Mouse (Mus musculus) CH12F3 (cell line): ENCODE results near the gene Tmem26.

Source experiments
- in situ Hi-C: fragments of 300-500 bp; cut with MboI; formaldehyde crosslinking; loops from 2 replicates; pipeline ENCODE4 v1.14.3; 2020; ENCODE audit warnings: low sequenced_read_pairs

Gene Tmem26

DNA sequence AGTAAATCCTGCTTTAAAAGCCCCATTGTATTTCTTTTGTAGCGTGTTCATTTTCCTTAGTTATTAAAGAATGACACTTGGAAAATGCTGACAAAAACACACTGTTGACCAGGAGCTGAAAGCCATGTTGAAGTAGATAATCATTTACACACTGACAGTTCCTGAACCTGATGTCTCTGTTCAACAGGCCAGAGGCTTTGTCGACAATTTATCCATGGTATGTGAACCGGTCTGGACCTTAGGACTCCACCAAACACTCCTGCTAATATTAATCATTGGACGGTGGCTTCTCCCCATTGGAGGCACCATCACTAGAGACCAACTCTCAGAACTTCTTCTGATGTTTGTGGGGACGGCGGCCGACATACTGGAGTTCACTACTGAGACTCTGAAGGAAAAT lies 27.5 kb downstream of the Tmem26 start:
- in situ Hi-C loops, result no loop called here

DNA sequence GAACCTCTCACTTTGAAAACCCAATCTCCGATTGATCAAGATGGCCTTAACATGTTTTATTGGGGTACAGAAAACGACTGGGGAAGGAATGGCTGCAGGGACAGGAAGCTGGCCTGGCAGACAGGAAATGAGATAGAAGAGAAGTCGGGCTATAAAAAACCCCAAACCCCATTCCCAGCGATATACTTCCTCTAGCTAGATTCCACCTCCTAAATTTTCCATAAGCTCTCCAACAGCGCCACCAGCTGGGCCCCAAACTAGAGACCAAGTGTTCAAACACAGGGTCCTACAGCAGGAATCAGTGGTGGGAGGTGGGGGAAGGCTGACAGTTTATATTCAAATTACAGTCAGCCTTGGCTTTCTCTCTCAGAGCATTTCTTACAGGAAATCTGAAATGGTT lies 35.8 kb downstream of the Tmem26 start:
- in situ Hi-C loops, result no loop called here

DNA sequence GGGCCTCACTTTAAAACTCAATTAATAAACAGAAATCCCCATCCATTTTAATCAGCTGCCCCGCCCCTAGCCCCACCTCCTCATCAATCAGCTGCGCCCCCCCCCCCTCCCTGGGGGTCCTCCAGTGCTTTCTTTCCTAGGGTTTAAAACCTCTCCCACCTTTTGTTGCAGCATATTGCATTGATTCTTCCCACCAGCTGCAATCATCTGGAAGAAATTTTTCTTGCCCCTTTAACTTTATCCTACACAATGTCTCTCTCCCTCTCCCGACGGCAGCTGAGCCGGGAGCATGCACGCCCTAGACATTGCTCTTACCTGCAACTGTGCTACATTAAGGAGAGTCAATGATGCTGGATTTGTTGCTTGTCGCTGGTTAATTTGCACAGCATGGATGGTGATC lies 36.3 kb downstream of the Tmem26 start:
- in situ Hi-C loops, result no loop called here

DNA sequence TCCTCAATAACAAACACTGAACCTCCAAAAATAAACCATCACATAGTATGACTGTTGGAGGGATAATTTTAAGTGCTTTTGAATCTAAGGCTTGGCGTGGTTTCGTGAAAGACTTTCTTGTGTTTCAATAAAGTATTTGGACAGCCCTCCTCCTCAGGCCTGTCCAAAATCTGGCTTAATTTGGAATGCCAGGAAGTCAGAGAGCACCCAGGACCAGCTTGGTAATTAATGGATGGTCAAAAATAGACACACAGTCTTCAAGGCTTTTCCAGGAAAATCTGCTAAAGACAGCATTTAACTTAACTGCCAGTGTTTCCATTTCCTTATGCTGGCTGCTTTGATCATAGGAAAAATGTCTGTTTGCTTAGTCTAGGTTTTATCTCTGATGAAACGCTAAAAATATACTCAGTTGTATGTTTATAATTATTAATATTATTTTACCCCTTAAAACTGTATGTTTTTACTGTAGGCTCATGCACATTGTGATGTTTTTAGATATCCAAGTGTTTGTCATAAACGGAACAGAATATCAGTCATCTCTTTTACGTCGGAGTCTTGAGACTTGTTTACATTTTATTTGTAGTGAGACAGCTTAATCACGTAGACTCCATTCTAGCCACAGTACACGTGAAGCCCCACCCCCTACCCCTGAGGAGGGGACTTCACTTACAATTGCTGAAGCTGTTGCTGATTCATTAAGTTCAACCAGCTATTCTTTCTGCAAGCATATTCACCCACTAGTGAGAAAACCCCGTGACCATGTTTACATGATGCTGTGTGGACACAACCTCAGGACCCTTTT lies 57.8 kb downstream of the Tmem26 start:
- in situ Hi-C loops, result no loop called here

DNA sequence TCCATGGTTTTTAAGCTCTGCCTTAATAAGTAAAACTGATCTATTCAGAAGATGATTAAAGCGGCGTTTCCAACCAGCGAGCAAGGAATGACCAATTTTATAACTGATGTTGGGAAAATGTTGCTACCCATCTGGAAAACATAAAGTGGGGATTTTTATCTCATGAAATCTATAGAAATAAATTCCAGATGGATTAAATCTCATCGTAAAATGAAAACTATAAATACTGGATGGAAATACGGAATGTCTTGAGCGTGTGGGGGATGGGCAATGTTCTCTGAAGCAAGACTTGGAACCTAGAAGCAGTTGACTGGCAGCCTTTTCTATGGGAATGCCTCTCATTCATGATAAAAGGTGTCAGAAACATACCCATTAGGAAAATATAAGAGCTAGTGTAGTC lies 59.3 kb downstream of the Tmem26 start:
- in situ Hi-C loops, result no loop called here

DNA sequence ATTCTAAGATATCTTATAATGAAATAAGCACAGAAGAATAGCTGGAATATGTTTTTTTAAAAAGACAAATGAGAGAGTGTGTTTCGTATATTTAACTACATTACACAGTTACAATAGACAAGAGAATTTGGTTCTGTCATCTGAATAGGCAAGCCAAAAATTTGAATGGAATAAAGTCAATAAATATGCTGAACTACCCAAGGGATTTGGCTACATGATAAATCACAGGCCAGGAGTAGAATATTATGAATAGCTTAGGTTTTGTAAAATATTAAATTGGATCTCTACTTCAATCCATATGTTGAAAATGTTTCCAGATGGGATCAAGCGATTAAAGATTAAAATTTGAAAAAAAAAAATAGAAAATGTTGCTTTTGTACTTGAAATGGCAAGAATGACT lies 60.4 kb downstream of the Tmem26 start:
- in situ Hi-C loops, result no loop called here

DNA sequence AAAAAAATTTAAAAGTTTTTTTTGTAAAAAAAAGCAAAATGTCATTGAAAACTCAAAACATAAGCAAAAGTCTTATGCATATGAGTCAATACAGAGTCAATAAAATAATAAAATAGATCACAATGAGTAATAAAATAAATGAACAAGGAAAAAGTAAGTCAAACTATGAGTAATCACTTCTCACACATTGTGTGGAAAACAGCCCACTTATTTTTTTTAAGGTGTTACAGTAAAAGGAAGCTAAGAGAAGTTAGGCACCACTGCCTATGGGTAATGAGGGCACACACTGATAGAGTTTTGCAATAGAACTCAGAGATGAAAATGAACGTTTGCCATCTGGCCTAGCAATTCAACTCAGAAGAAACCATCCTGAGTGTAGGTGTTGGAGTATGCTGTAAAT lies 61.0 kb downstream of the Tmem26 start:
- in situ Hi-C loops, result no loop called here

DNA sequence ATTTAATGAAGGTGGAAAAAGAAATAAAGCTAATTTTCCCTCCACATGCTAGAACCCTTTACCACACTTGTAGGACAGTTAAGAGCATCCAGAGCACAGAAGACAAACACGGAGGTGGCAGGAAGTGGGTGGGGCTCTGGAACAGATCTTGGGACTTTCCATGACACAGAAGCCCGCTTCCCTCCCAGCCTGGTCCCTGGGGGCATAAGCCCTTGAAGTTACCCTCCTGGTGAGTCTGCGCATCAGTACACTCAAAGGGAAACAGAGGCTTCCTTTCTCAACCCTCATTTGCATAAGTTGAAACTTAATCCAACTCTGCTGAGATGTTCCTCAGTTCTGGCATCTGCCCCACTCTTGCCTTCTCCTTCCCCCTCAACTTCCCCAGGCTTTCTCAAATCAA lies 72.0 kb downstream of the Tmem26 start:
- in situ Hi-C loops, result no loop called here

DNA sequence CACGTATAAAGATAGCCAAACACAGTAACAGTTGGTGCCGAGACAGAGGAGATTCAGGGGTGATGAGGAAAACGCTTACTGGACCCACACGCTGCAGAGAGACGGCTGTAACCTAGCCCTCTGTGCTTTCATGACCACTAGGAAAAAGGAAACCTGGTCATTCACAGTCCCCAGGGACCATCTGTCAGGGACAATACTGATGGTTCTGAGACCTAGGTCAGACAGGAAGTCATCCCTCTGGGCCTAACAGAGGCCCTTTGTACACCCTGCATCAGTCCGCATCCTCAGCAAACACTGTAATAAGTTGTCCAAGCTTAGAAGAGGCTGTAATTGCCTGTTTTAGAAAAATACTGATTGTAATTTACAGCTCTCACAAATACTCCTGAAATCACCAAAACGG lies 76.4 kb downstream of the Tmem26 start:
- in situ Hi-C loops, result no loop called here

DNA sequence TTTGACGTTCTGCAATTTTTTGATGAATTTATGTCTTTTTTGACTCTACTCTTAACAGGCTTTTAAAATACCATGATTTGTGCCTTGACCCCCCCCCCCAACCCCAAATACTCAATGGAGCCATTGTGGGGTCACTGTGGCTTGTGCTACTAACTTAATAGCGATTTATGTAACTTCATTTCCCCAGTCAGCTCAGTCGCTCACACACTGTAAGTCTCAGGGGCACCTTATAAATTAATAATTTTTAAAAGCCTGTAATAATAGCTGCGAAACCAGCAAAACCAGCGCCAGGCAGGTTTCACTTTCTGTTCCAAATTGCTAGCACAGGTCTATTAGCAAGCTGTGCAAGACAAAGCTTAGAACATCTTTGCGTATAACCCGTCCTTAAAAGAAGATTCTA lies 76.9 kb downstream of the Tmem26 start:
- in situ Hi-C loops, result no loop called here

DNA sequence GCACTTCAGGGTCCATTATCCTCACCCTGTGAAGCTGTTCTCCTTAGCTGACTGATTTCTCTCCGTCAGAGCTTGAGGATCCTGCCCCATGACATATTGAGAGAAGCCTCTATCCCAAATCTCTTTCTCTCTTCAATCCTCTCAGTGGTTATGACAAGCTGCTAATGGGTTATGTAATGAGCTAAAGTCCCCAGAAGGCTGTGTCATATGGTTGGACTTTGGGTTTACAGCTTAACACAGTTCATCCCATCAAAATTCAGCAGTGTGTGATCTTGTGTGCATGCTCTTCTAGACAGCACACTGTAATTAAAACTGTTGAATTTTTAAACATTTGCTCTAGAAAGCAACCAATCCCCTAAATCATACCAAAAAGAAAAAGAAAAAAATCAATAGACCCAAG lies 82.9 kb downstream of the Tmem26 start:
- in situ Hi-C loops, result no loop called here

DNA sequence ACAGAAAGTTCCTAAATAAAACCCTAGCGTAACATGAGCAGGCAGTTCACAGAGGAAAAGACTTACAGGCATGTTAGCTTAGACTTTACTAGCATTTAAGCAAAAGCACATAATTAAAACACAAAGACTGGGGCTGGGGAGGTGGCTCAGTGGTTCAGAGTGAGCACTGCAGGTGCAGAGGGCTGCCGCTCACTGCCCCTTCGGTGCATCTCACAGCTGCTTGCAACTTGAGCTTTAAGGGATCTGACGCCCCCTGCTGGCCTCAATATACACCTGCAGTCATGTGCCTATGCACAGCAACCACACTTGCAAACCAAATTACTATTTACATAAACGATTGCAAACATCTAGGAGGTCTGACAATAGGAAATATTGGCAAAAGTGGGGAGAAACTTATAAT lies 87.5 kb downstream of the Tmem26 start:
- in situ Hi-C loops, result no loop called here

DNA sequence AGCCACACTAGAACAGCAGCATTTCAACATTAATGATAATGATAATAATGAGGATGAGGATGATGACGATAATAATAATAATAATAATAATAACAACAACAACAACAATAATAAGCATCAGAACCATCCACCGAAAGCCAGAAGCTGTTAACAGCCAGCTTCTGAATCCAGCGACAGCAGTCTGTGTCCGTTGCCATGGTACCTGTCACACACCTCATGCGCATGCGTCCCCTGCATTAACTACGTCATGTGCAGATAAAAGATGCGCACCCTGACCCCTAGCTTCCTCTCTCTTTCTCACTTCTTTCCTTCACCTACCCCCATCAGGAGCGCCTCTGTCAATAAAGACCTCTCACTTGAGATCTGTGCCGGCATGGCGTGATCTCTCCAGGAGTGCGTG lies 89.3 kb downstream of the Tmem26 start:
- in situ Hi-C loops, result no loop called here

DNA sequence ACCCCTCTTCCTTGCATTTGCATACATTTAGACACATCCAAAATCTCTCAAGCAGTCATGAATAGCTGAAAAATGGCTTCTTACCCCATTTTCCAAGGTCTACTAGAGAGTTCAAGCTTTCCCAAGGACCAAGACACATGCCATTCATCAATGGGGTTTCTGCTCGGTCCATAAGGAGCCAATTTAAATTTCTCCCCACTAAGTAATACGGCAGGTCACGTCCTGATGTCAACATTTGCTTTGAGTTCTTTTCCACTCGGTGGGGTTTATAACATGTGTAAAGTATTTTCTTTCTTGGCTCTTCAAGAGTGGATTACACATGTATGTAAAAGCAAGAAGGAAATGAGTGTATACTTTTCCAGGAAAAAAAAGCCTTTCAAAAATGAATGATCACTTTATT lies 93.8 kb downstream of the Tmem26 start:
- in situ Hi-C loops, result no loop called here

DNA sequence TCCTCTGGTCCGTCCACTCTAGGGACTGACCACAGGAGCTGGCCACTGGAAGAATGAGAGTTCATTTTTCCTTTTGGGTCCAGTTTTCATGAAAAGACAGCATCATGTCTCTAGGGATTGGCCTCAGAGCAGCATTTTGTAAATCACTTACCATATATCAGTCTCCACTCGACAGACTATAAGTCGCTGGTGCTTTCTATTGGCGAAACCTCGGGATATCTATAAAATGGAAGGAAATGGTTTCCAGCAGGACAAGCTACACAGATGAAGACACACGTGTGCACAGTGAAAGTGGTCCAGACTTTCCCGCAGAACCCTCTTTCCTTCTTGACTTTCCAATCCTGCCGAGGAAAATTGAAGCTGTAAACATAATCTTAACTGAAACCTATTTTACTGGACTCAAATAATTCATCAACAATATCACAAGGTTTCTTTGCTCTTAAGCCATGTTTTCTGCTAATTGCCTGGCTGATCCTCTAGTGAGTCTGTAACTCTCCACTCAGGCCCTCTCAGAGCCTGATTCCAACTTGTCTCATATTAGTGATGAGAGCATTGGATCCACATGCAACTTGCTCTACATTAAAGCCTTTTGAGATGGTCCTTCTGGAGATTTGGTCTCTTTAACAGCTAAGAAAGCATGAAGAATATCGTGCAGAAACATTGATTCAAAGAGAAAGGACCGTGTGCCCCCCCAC lies 94.8 kb downstream of the Tmem26 start:
- in situ Hi-C loops, result no loop called here

DNA sequence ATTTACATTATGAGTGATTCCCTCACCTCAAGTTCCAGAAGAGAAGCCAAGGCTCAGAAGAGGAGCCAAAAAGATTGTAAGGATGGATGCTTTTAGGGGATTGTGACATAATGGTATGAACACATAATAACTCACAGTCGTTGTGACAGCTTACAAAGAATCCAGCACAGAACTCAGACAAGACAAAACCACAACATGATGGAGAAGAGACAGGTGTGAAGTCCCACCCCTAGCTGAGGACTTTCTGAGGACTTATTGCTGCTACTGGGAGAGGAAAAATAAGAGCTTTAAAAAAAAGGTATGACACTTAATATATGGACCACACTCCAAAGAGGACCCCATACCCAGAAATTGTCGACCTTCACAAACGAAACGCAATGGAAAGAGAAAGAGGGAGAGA lies 101.1 kb downstream of the Tmem26 start:
- in situ Hi-C loops, result no loop called here
